Mouse (Mus musculus) stomach, postnatal 0 days (tissue): Measurements from ENCODE around the gene Sec24c.

Source experiments
- CTCF ChIP-seq: IDR thresholded peaks from 2 replicates; pipeline ENCODE4 v1.5.1; 2016; ENCODE audit warnings: antibody characterized with exemption, low read depth, mild to moderate bottlenecking, moderate library complexity
- EP300 ChIP-seq: optimal IDR thresholded peaks from 2 replicates; pipeline ENCODE3; 2016; ENCODE audit warnings: antibody characterized with exemption

- TF ChIP-seq CTCF = peak; percentile 73
- TF ChIP-seq EP300 = no peak
Measured at GRCm38 (mm10) chr14:20672990-20673389, 1.1 kb upstream of the Sec24c start.
